Mouse (Mus musculus) G1E-ER4 (cell line): ENCODE results near the gene Sstr3. TPM values are rescaled to one million over a fixed set of nuclear protein-coding genes. Genes with fewer than 3 reads are reported as not detected.

Experiments used
- GATA1 ChIP-seq: IDR thresholded peaks from one replicate; pipeline ENCODE4 v1.8.0; 2012; ENCODE audit warnings: low read length, inconsistent platforms
- polyA plus RNA-seq: library from polyadenylated mRNA; stranded (reverse); fragments of >175 nt; gene quantifications from 2 replicates; pipeline ENCODE4 v1.2.3, GENCODE M21; 2012

Sstr3 gene
- polyA plus RNA-seq = not detected in 2 replicates

- TF ChIP-seq GATA1 = no peak
These were observed at the start of gene Sstr3 for GRCm38 (mm10) chr15:78544561-78545001. Sstr3 (minus strand) TSS chr15:78544685.

- TF ChIP-seq GATA1 = no peak
These were observed 49.5 kb upstream of the Sstr3 start for GRCm38 (mm10) chr15:78593896-78594425.

DNA sequence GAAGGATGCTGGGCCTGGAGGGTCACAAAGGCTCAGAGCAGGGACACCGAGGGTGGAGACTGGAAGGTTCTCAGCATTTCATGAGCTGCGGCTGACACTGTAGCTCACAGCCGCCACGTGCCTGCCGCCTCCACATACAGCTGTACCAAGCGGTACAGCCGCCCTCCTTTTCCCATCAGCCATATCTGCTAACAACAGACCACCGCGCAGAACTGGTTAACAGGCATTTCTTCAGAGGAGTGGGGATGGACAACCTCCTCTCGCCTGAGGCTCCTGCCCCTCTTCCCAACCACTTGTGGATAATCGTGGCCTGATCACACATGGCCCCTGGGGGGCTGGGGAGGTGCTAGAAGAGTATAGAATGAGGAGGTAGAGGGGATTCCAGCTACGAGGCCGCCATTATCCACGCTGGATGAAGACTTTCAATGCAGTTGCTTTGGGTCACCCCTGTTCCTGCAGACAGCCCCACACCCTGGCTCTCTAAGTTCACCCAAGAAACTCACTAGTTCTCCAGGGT lies 48.0 kb upstream of the Sstr3 start:
- no peak for TF ChIP-seq GATA1

- TF ChIP-seq GATA1 = no peak
These were observed 47.4 kb upstream of the Sstr3 start for GRCm38 (mm10) chr15:78591680-78592451.

- no peak for TF ChIP-seq GATA1
These were observed 46.3 kb upstream of the Sstr3 start for GRCm38 (mm10) chr15:78590785-78591184.

DNA sequence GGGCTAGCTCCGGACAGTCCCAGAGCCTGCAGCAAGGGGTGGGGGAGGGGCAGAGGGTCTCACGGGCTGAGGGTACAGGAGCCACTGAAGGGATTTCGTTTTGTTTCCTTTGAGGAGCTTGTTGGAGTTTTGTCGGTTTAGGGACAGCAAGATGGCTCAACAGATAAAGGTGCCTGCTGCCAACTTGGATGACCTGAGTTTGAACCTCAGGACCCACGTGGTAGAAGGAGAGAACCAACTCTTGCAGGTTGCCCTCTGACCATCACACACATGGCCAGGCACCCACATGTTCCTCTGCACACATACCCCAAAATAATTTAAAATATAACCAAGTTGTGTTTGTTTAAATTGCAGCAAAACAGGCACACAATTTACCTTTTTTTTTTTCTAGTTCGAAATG lies 45.5 kb upstream of the Sstr3 start:
- no peak for TF ChIP-seq GATA1

GRCm38 (mm10) chr15:78588900-78589299 lies 44.4 kb upstream of the Sstr3 start:
- no peak for TF ChIP-seq GATA1

DNA sequence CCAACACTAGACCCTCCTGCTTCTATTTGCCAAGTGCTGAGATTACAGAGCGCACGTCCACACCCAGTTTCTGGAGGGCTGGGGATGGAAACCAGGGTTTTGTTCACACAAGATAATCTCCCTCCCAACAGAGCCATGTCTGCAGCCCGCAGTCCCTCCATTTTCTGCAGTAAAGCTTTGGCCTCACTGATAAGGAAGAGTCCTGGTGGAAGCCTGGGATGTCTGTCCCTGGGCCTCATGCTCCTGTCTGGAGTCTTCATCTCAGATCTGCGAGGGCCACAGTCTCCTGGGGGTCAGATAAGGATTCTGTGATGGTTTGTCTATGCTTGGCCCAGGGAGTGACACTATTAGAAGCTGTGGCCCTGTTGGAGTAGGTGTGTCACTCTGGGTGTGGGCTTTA lies 43.6 kb upstream of the Sstr3 start:
- no peak for TF ChIP-seq GATA1

DNA sequence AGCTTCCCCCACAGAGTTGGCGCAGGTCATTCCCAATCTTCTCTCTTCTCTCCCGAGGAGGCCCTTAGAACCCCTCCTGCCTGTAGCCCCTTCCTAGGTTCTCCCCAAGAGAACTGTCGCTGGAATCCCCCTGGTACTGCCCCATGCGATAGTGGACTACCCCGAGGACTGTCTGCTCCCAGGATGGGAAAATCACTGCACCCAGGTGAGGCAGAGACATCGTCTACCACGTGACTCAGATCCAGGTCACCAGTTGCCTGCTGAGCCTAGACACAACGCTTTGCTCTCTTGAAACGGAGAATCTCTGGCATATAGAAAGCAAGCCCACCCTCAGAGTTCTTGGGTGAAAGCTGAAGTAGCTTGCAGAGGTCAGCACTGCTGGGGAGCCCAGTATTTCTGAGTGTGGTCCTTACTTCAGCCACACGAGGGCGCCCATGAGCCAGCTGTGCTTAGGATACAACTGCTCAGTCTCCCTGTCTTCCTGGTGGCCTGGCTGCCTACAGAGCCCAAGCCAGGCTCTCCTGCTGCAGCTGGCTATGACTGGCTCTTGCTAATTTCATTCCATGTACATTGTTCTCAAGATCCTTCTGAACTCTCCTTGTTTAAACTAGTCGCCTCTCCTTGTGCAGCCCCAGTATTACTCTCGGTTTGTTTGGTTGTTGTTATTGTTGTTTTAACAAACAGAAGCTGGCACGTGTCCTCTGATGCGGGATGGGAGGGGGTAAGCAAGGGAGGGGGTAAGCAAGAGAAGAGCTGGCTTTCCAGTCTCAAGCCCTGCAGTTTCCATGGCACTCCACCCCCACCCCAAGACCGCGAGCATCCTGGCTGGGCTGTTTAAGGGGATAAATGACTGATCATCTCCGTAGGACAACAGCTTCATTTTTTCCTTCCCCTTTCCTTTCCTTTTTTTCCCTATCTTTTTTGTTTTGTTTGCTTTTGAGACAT lies 42.8 kb upstream of the Sstr3 start:
- TF ChIP-seq GATA1 = no peak

DNA sequence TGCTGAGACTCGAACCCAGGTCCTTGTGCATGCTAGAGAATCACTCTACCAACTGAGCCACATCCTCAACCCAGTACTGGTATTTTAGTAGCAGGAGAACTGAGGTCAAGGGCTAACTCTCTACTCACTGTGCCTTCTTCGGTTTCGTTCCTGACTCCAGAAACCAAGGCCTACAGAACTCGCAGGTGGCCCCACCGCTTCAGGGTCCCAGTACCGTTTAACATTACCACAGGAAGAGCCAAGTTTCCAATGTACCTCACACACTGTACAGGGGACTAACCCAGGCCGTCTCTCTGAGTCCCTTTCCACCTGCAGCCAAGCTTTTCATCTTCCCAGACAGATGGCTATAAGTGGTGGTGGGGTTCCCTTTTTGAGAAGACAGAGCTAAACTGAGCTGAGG lies 40.9 kb upstream of the Sstr3 start:
- no peak for TF ChIP-seq GATA1

DNA sequence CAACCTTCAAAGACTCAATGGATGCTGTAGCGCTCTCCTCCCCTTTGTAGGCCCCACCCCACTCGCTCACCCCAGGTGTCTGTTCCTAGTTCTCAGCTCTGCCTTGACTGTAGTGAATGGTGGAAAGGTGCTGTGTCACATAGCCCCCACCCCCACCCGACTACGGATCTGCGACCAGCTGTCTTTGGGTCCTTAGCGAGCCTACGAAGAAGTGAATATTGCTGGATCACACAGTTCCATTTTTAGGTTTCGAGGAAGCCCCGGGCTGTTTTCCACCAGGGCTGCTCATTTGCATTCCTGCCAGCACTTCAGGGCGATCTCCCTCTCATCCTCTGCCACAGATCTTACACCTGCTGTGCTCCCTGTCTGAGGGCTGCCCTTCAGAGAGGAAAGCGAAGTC lies 38.9 kb upstream of the Sstr3 start:
- TF ChIP-seq GATA1 = no peak

GRCm38 (mm10) chr15:78576284-78576810 lies 31.9 kb upstream of the Sstr3 start:
- no peak for TF ChIP-seq GATA1

DNA sequence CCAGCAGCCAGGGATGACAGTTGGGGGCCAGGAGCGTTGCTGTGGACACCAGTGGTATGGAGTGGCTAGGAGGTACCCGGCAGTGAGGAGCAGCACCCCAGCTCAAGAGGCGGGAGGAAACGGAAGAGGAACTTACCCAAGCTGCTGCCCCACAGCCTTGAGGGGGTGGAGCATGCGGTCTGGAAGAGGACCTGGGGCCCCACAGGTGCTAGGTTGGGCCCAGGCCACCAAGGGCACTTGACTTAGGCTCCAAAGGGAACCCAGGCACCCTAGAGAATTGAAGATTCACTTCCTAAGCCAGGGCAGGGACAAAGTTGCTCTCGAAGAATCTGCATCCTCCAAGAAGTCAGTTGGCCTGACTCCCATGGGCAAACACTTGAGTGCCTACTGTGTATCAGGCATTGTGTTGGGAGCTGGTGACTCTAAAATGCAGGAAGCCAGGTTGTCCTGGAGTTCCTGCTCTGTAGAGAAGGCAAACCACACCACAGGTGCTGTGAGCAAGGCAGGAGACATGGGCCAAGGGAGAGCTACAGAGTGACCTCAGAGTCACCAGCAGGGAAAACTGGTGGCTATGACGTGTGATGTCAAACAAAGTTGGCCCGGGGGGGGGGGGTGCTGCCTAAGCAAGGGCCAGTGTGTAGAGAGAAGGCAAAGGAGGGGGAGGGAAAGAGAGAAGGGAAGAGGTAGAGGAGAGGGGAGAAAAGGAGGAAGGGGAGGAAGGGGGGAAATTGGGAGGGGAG lies 28.3 kb upstream of the Sstr3 start, which contains the start of gene Rac2:
Gene Rac2 (minus strand): TSS at position 126 of the 740 bp plus-strand sequence.
- TF ChIP-seq GATA1 = no peak

DNA sequence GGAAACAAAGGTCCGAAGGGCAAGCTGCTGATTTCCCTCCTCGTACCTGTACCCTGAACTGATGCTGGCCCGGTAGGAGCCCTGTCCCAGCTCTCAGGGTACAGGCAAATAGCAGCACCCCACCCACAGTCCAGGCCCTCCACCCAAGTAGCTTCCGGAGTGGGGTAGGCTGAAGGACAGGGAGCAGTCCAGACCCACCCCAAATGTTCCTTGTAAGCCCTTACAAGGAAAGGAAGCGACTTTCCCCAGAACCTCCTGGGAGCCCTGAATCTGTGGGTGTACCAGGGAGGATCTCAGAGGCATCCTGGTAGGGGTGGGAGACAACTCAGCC lies 27.8 kb upstream of the Sstr3 start:
- no peak for TF ChIP-seq GATA1
